Mouse (Mus musculus) splenic B cell, adult 2 months (primary cell): ENCODE measurements around the gene Aurkaip1.

ENCODE experiments used
- DNase-seq: peaks from one replicate; pipeline ENCODE4 v3.0.0-alpha.2; 2011; ENCODE audit warnings: low read depth, low spot score
- H3K27me3 ChIP-seq: 2 replicates; pipeline ENCODE4 v1.6.1; 2012; ENCODE audit warnings: mild to moderate bottlenecking, low read length, moderate library complexity, mixed read lengths; ENCODE audit not compliant: control insufficient read depth, poor library complexity, insufficient read depth, severe bottlenecking
- H3K36me3 ChIP-seq: 2 replicates; pipeline ENCODE4 v1.6.1; 2012; ENCODE audit warnings: mild to moderate bottlenecking, low read length, moderate library complexity, mixed read lengths; ENCODE audit not compliant: control insufficient read depth, poor library complexity, insufficient read depth, severe bottlenecking

Gene Aurkaip1

DNA sequence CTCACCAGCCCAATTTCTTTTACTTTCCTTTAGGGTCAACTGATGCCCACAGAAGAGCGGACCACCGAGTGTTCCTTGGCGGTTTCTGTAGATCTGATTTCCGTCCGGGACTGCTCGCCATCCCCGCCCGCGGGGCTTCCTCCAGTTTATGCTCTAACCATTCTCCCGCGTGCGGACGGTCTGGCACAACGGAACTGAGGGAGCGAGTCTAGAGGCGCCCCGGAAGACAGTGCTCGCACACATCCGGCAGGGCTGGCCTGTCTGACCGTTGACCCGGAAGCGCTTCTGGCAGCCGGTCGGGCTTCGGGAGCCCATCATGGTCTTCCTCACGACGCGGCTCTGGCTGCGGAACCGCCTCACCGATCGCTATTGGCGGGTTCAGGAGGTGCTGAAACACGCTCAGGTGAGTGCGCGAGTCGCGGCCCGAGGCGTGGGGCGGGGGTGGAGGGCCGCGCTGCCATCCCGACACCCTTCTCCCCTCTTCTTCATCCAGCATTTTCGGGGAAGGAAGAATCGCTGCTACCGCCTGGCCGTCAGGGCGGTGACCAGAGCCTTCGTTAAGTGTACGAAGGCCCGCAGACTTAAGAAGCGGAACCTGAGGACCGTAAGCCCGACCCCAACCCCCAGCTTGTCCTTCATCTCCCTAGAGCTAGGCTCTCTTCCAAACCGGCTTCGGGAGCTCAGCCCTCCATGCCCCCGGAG lies 27.6 kb upstream of the Aurkaip1 start:
- Histone ChIP-seq H3K36me3 (peaks cover 2% of the 10 kb centered on the region), H3K27me3 (no peaks in the 10 kb centered on the region; the same call in 1 of the 2 replicates)
- DNase-seq = peak; percentile 96

DNA sequence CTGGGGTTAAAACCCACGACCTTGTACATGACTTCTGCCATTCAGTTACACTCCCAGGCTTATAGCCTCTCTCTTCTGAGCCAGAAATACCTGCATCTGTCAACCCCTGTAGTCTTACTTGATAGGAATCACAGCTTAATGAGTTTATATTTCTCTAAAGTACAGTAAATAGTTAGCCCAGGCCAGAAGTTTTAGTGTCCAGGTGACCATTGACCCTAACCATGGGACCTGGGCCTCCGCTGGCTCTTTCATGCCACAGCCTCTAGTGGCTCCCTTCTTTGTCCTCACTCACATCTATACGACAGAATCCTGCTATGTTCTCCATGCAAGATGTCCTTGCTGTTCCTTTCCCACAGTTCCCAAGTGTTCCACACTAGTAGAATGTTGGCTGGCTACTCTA lies 23.2 kb upstream of the Aurkaip1 start:
- Histone ChIP-seq H3K36me3 (peaks cover 6% of the 10 kb centered on the region), H3K27me3 (no peaks in the 10 kb centered on the region)
- DNase-seq = no peak

GRCm38 (mm10) chr4:155811929-155812664 lies 19.0 kb upstream of the Aurkaip1 start, which contains the start of gene Ccnl2:
Gene Ccnl2, plus strand, starts transcription at chr4:155812489.
- Histone ChIP-seq H3K27me3 (no peaks in the 10 kb centered on the region), H3K36me3 (peaks cover 13% of the 10 kb centered on the region)
- DNase-seq = peak; percentile 98

DNA sequence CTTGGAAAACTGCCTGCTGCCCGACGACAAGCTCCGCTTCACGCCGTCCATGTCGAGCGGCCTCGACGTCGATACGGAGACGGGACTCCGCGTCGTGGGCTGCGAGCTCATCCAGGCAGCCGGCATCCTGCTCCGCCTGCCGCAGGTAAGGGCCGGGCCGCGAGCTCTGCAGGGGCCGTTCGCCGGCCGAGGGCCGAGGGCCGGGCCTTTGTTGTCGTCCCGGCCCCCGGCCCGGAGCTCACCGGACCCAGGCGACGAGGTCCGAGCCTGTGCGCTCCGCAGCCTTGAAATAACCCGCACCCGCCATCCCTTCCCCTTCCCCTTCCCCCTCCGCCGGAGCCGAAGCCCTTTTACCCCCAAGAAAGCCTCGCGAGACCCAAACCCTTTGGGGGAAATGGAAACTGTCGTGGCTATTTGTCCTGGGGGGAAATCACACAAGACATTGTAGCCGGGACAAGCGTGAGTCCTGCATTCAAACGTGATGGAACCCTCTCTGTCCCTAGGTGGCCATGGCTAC lies 18.3 kb upstream of the Aurkaip1 start:
- H3K36me3 ChIP-seq = peaks cover 14% of the 10 kb centered on the region
- DNase-seq = peak; percentile 45
- H3K27me3 ChIP-seq = no peaks in the 10 kb centered on the region

- no peaks in the 10 kb centered on the region for H3K27me3 ChIP-seq
- peaks cover 28% of the 10 kb centered on the region for H3K36me3 ChIP-seq
- no peak for DNase-seq
Measured at GRCm38 (mm10) chr4:155817533-155817932, 13.5 kb upstream of the Aurkaip1 start.

DNA sequence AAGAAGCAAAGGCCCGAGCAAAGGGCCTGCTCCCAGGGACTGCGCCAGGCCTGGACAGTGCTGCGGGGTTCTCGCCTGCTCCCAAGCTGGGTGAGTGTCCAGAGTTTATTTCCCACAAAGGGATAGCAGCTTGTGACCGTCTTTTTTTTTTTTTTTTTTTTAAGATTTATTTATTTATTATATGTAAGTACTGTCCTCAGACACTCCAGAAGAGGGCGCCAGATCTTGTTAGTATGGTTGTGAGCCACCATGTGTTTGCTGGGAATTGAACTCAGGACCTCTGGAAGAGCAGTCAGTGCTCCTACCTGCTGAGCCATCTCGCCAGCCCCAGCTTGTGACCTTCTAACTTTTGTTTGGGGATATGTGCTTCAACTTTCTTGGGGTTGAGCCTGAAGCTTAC lies 10.0 kb upstream of the Aurkaip1 start:
- H3K36me3 ChIP-seq = peaks cover 39% of the 10 kb centered on the region
- peak; percentile 64 for DNase-seq

GRCm38 (mm10) chr4:155823443-155823842 lies 7.6 kb upstream of the Aurkaip1 start:
- no peaks in the 10 kb centered on the region; the same call in 1 of the 2 replicates for H3K27me3 ChIP-seq
- peaks cover 29% of the 10 kb centered on the region for H3K36me3 ChIP-seq
- no peak for DNase-seq

More for the DNA sequence above, 10.0 kb upstream of the Aurkaip1 start:
- H3K27me3 ChIP-seq = no peaks in the 10 kb centered on the region; the same call in 1 of the 2 replicates

GRCm38 (mm10) chr4:155829866-155830265 lies 1.2 kb upstream of the Aurkaip1 start:
- no peak for DNase-seq
- H3K36me3 ChIP-seq = peaks cover 3% of the 10 kb centered on the region; the same call in 1 of the 2 replicates
- no peaks in the 10 kb centered on the region for H3K27me3 ChIP-seq

GRCm38 (mm10) chr4:155830596-155830995 lies 476 bp upstream of the Aurkaip1 start:
- H3K36me3 ChIP-seq = no peaks in the 10 kb centered on the region
- no peaks in the 10 kb centered on the region for H3K27me3 ChIP-seq
- no peak for DNase-seq

- Histone ChIP-seq H3K27me3 (no peaks in the 10 kb centered on the region), H3K36me3 (no peaks in the 10 kb centered on the region)
- no peak for DNase-seq
Measured at GRCm38 (mm10) chr4:155831831-155832230, 759 bp downstream of the Aurkaip1 start.

GRCm38 (mm10) chr4:155832321-155832720 lies 1.2 kb downstream of the Aurkaip1 start:
- Histone ChIP-seq H3K27me3 (no peaks in the 10 kb centered on the region), H3K36me3 (no peaks in the 10 kb centered on the region)
- no peak for DNase-seq

- DNase-seq = no peak
Measured at GRCm38 (mm10) chr4:155833234-155833633, 2.2 kb downstream of the Aurkaip1 start.

GRCm38 (mm10) chr4:155833836-155834235 lies 2.8 kb downstream of the Aurkaip1 start:
- Histone ChIP-seq H3K36me3 (no peaks in the 10 kb centered on the region), H3K27me3 (no peaks in the 10 kb centered on the region)
- peak; percentile 81 for DNase-seq

More at GRCm38 (mm10) chr4:155833234-155833633, 2.2 kb downstream of the Aurkaip1 start:
- H3K27me3 ChIP-seq = no peaks in the 10 kb centered on the region
- no peaks in the 10 kb centered on the region for H3K36me3 ChIP-seq

DNA sequence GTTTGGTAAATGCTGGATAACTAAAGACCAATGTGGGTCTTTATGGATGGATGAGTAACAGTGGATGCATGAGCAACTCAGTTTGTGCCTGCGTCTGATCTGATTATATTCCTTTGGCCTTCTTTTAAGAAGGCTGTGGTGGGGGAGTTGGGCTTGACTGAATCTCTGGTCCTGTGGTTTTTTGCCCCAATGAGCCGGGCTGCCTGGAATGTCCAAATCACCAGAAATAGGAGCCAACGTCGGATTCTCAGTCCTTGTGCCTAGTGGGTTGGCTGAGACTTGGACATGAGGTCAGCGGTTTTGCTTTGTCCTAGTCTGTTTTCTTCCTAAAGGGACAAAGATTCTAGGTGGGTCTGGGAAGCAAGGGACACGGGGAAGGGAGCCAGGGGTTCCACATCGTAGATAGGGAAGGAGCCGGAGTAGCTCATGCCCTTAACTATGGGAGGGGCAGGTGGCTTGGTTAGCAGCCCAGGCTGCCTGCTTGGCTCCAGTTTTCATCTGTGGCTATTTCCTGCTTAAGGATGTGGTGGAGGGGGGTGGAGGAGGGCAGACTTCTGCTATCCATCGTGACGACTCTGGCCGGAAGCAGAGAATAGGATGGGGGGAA lies 6.4 kb downstream of the Aurkaip1 start:
- Histone ChIP-seq H3K27me3 (no peaks in the 10 kb centered on the region), H3K36me3 (no peaks in the 10 kb centered on the region)
- no peak for DNase-seq
